Mouse (Mus musculus) urinary bladder, adult 2 months (tissue): ENCODE results near the gene Ctbp2. TPM values are rescaled to one million over a fixed set of nuclear protein-coding genes. Genes with fewer than 3 reads are reported as not detected.

Experiments
- DNase-seq: peaks from one replicate; pipeline ENCODE4 v3.0.0; 2022; ENCODE audit warnings: low spot score
- polyA plus RNA-seq: library from polyadenylated mRNA; depleted of rRNA; stranded (reverse); fragments of >200 nt; gene quantifications from 2 replicates; pipeline ENCODE4 v1.2.3, GENCODE M21; 2012

Gene Ctbp2
- polyA plus RNA-seq, 1 experiment = 99.4 TPM

- DNase-seq = peak; percentile 52
Measured at GRCm38 (mm10) chr7:133007343-133007742, 116.8 kb downstream of the Ctbp2 start.

- DNase-seq = no peak
Measured at GRCm38 (mm10) chr7:133005772-133006171, 118.4 kb downstream of the Ctbp2 start.

- DNase-seq = peak; percentile 32
Measured at GRCm38 (mm10) chr7:133003421-133003820, 120.7 kb downstream of the Ctbp2 start.

GRCm38 (mm10) chr7:133002271-133002670, 121.9 kb downstream of the Ctbp2 start:
- no peak for DNase-seq

GRCm38 (mm10) chr7:133001388-133001787, 122.8 kb downstream of the Ctbp2 start:
- no peak for DNase-seq

- peak; percentile 17 for DNase-seq
Measured at GRCm38 (mm10) chr7:132999061-132999460, 125.1 kb downstream of the Ctbp2 start.

GRCm38 (mm10) chr7:132998639-132999038, 125.5 kb downstream of the Ctbp2 start:
- DNase-seq = peak; percentile 19

GRCm38 (mm10) chr7:132996391-132996790, 127.8 kb downstream of the Ctbp2 start:
- peak; percentile 17 for DNase-seq

GRCm38 (mm10) chr7:132994628-132995191, 129.4 kb downstream of the Ctbp2 start:
- DNase-seq = no peak

- no peak for DNase-seq
Measured at GRCm38 (mm10) chr7:132994120-132994519, 130.0 kb downstream of the Ctbp2 start.

- no peak for DNase-seq
Measured at GRCm38 (mm10) chr7:132992967-132993615, 131.1 kb downstream of the Ctbp2 start.

- no peak for DNase-seq
Measured at GRCm38 (mm10) chr7:132991240-132991900, 132.8 kb downstream of the Ctbp2 start.

- no peak for DNase-seq
Measured at GRCm38 (mm10) chr7:132989839-132990238, 134.3 kb downstream of the Ctbp2 start.

- no peak for DNase-seq
Measured at GRCm38 (mm10) chr7:132982639-132983038, 141.5 kb downstream of the Ctbp2 start.

GRCm38 (mm10) chr7:132977981-132978380, 146.2 kb downstream of the Ctbp2 start:
- no peak for DNase-seq

GRCm38 (mm10) chr7:132976079-132976478, 148.1 kb downstream of the Ctbp2 start:
- no peak for DNase-seq

- no peak for DNase-seq
Measured at GRCm38 (mm10) chr7:132972079-132972478, 152.1 kb downstream of the Ctbp2 start.

- no peak for DNase-seq
Measured at GRCm38 (mm10) chr7:132965707-132966106, 158.4 kb downstream of the Ctbp2 start.

- no peak for DNase-seq
Measured at GRCm38 (mm10) chr7:132964395-132964794, 159.8 kb downstream of the Ctbp2 start.

- DNase-seq = no peak
Measured at GRCm38 (mm10) chr7:132950613-132951012, 173.5 kb downstream of the Ctbp2 start.

GRCm38 (mm10) chr7:132949968-132950367, 174.2 kb downstream of the Ctbp2 start:
- DNase-seq = no peak

- DNase-seq = no peak
Measured at GRCm38 (mm10) chr7:132940569-132940968, 183.6 kb downstream of the Ctbp2 start.

- no peak for DNase-seq
Measured at GRCm38 (mm10) chr7:132939118-132939517, 185.0 kb downstream of the Ctbp2 start.
